Mouse (Mus musculus) liver, embryonic 14.5 days (tissue): ENCODE measurements around the gene Kcnt2.

ENCODE experiments used
- CTCF ChIP-seq: IDR thresholded peaks from 2 replicates; pipeline ENCODE4 v1.5.1; 2016; ENCODE audit warnings: antibody characterized with exemption, low read depth, control low read depth
- EP300 ChIP-seq: IDR thresholded peaks from 2 replicates; pipeline ENCODE4 v1.6.1; 2016; ENCODE audit warnings: antibody characterized with exemption, low read depth

GRCm38 (mm10) chr1:140492237-140492636 is 246.3 kb downstream of the Kcnt2 start:
- TF ChIP-seq EP300 (no peak), CTCF (no peak)
